Mouse (Mus musculus) cerebellum, adult 2 months (tissue): Measurements from ENCODE around the gene Tmprss3.

ENCODE experiments used
- CTCF ChIP-seq: fragments of 200-500 bp; IDR thresholded peaks from 2 replicates; pipeline ENCODE4 v1.5.1; 2011; ENCODE audit warnings: low read depth, mild to moderate bottlenecking, control low read depth, low read length, moderate library complexity, borderline replicate concordance; ENCODE audit not compliant: insufficient read depth
- POLR2A ChIP-seq: fragments of 200-500 bp; IDR thresholded peaks from 2 replicates; pipeline ENCODE4 v1.6.1; 2011; ENCODE audit warnings: low read length, control low read depth, borderline replicate concordance; ENCODE audit not compliant: insufficient read depth

- TF ChIP-seq CTCF (no peak), POLR2A (no peak)
Measured at GRCm38 (mm10) chr17:31129452-31129851, 69.3 kb downstream of the Tmprss3 start, which contains the start of gene Tff3.
